Mouse (Mus musculus): ENCODE data around the gene Rock2. TPM values are rescaled to one million over a fixed set of nuclear protein-coding genes. Genes with fewer than 3 reads are reported as not detected.

Rock2 gene
- polyA plus RNA-seq, 1 experiment, result 24.1 TPM

GRCm38 (mm10) chr12:16868618-16869017, 26.1 kb upstream of the Rock2 start:
- Histone ChIP-seq H3K4me3 (replicated peaks; ENCODE audit: control insufficient read depth, low read depth, low read length) (no peak overlapping the region), H3K27ac (ENCODE audit: control insufficient read depth, insufficient read depth, low read depth, low read length, poor library complexity) (no peak overlapping the region), H3K4me1 (ENCODE audit: control insufficient read depth, insufficient read depth, low read length) (peaks cover 4% of the 10 kb centered on the region; the same call in 1 of the 2 replicates)
- 72% methylated on average over 6 of the region's 6 CpGs for WGBS
- TF ChIP-seq CTCF (IDR thresholded peaks at IDR 0.05; ENCODE audit: control insufficient read depth, insufficient read depth, low read length) (no peak), POLR2A (IDR thresholded peaks at IDR 0.05; ENCODE audit: borderline replicate concordance, control insufficient read depth, low read depth, low read length) (no peak)

DNA sequence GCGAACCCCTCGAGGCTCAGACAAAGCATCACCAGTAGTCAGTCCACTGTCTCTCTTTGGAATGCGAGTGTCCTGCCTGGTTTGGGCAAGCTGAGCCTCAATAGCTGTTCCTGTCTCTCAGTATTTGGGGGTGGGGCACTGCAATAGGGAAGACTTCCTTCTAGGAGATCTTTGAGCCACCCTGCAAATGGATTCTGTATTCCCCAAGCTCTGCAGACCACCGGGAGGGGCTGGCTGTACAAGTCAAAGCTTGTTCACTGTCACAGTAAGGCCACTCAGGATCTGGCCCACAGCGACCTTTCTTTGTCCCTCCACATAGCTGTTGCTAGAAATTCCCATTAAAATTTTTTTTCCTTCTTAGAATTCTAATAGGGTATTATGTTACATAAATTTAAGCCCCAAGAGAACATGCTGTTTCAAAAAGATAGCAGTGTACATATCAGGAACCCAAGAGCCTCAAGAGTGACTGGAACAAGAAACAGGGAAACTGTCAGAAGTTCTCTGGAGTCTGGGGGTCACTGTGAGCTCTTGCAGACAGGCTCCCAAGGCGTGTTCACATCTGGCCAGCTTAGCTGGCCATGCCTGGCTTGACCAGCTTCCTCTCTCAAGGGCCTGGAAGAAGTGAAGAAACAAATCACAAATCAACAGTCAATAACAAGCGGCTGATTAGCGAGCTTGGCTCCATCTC, 25.5 kb upstream of the Rock2 start:
- H3K27ac ChIP-seq (ENCODE audit: control insufficient read depth, insufficient read depth, low read depth, low read length, poor library complexity), result no peak overlapping the region

GRCm38 (mm10) chr12:16869870-16870404, 24.8 kb upstream of the Rock2 start:
- 60% methylated on average over 9 of the region's 9 CpGs for WGBS
- TF ChIP-seq CTCF (IDR thresholded peaks at IDR 0.05; ENCODE audit: control insufficient read depth, insufficient read depth, low read length) (no peak), POLR2A (IDR thresholded peaks at IDR 0.05; ENCODE audit: borderline replicate concordance, control insufficient read depth, low read depth, low read length) (no peak)
- H3K27ac ChIP-seq (ENCODE audit: control insufficient read depth, insufficient read depth, low read depth, low read length, poor library complexity), result peak overlapping the region; percentile 77
- peaks cover 8% of the 10 kb centered on the region for H3K4me1 ChIP-seq (ENCODE audit: control insufficient read depth, insufficient read depth, low read length)
- H3K4me3 ChIP-seq (replicated peaks; ENCODE audit: control insufficient read depth, low read depth, low read length), result no peak overlapping the region

More for the DNA sequence above, 25.5 kb upstream of the Rock2 start:
- Histone ChIP-seq H3K4me3 (replicated peaks; ENCODE audit: control insufficient read depth, low read depth, low read length) (no peak overlapping the region), H3K4me1 (ENCODE audit: control insufficient read depth, insufficient read depth, low read length) (peaks cover 5% of the 10 kb centered on the region)
- WGBS, result 74% methylated on average over 8 of the region's 8 CpGs
- TF ChIP-seq POLR2A (IDR thresholded peaks at IDR 0.05; ENCODE audit: borderline replicate concordance, control insufficient read depth, low read depth, low read length) (no peak), CTCF (IDR thresholded peaks at IDR 0.05; ENCODE audit: control insufficient read depth, insufficient read depth, low read length) (no peak)

GRCm38 (mm10) chr12:16870405-16871068, 24.2 kb upstream of the Rock2 start:
- WGBS, result 39% methylated on average over 8 of the region's 8 CpGs
- Histone ChIP-seq H3K27ac (ENCODE audit: control insufficient read depth, insufficient read depth, low read depth, low read length, poor library complexity) (peak overlapping the region; percentile 77), H3K4me1 (ENCODE audit: control insufficient read depth, insufficient read depth, low read length) (peaks cover 8% of the 10 kb centered on the region), H3K4me3 (replicated peaks; ENCODE audit: control insufficient read depth, low read depth, low read length) (no peak overlapping the region)
- no peak for TF ChIP-seq POLR2A (IDR thresholded peaks at IDR 0.05; ENCODE audit: borderline replicate concordance, control insufficient read depth, low read depth, low read length)

DNA sequence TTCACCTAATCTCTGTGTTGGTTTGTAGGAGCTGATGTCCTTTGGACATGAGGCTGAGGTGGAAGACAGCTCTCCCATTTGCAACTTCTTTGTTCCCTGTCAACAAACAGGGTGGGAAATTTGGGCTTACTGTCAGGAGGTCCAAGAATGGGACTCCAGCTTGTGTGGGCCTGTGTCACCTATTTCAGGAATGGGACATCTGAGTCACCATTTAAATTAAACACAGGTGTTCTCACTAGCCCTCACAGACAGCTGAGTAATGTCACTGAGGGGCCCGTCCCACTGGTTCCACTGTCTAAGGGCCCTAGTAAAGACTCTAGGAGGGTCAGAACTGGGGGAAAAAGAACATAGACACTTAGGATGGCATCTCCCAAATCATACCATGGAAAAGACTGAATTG, 22.7 kb upstream of the Rock2 start:
- Histone ChIP-seq H3K4me1 (ENCODE audit: control insufficient read depth, insufficient read depth, low read length) (peaks cover 6% of the 10 kb centered on the region), H3K4me3 (replicated peaks; ENCODE audit: control insufficient read depth, low read depth, low read length) (no peak overlapping the region), H3K27ac (ENCODE audit: control insufficient read depth, insufficient read depth, low read depth, low read length, poor library complexity) (no peak overlapping the region)
- TF ChIP-seq POLR2A (IDR thresholded peaks at IDR 0.05; ENCODE audit: borderline replicate concordance, control insufficient read depth, low read depth, low read length), result no peak
- no peak for TF ChIP-seq CTCF (IDR thresholded peaks at IDR 0.05; ENCODE audit: control insufficient read depth, insufficient read depth, low read length)
- 81% methylated on average over 1 of the region's 1 CpGs for WGBS

- no peak overlapping the region for H3K27ac ChIP-seq (ENCODE audit: control insufficient read depth, insufficient read depth, low read depth, low read length, poor library complexity)
- H3K4me3 ChIP-seq (replicated peaks; ENCODE audit: control insufficient read depth, low read depth, low read length), result no peak overlapping the region
- peaks cover 8% of the 10 kb centered on the region for H3K4me1 ChIP-seq (ENCODE audit: control insufficient read depth, insufficient read depth, low read length)
- 52% methylated on average over 7 of the region's 7 CpGs for WGBS
- TF ChIP-seq CTCF (IDR thresholded peaks at IDR 0.05; ENCODE audit: control insufficient read depth, insufficient read depth, low read length) (no peak), POLR2A (IDR thresholded peaks at IDR 0.05; ENCODE audit: borderline replicate concordance, control insufficient read depth, low read depth, low read length) (no peak)
Measured at GRCm38 (mm10) chr12:16872926-16873464, 21.7 kb upstream of the Rock2 start.

DNA sequence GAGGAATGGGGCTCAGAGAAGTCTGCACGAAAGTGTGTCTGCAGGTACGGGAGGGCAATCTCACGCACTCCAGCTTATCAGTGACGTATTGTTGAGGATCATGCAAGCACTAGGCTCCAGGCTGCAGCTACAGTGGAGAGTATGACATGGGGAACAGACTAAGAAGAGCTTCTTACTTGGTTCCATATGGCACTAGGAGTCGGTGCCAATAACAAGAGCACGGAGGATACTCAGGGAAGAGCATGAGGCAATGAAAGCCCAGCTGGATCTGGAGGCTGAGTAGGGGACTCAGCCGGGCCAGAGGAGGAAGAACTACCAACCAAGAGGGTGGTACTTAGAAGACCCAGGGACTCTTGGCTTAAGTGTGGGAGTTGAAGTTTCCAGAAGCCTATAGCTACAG, 21.1 kb upstream of the Rock2 start:
- Histone ChIP-seq H3K27ac (ENCODE audit: control insufficient read depth, insufficient read depth, low read depth, low read length, poor library complexity) (no peak overlapping the region), H3K4me1 (ENCODE audit: control insufficient read depth, insufficient read depth, low read length) (peaks cover 8% of the 10 kb centered on the region), H3K4me3 (replicated peaks; ENCODE audit: control insufficient read depth, low read depth, low read length) (no peak overlapping the region)
- WGBS, result 69% methylated on average over 7 of the region's 7 CpGs
- TF ChIP-seq CTCF (IDR thresholded peaks at IDR 0.05; ENCODE audit: control insufficient read depth, insufficient read depth, low read length), result no peak
- no peak for TF ChIP-seq POLR2A (IDR thresholded peaks at IDR 0.05; ENCODE audit: borderline replicate concordance, control insufficient read depth, low read depth, low read length)

GRCm38 (mm10) chr12:16874086-16874485, 20.6 kb upstream of the Rock2 start:
- H3K4me1 ChIP-seq (ENCODE audit: control insufficient read depth, insufficient read depth, low read length), result peaks cover 8% of the 10 kb centered on the region
- WGBS, result 38% methylated on average over 2 of the region's 2 CpGs
- no peak for TF ChIP-seq CTCF (IDR thresholded peaks at IDR 0.05; ENCODE audit: control insufficient read depth, insufficient read depth, low read length)
- TF ChIP-seq POLR2A (IDR thresholded peaks at IDR 0.05; ENCODE audit: borderline replicate concordance, control insufficient read depth, low read depth, low read length), result no peak
- H3K4me3 ChIP-seq (replicated peaks; ENCODE audit: control insufficient read depth, low read depth, low read length), result no peak overlapping the region
- no peak overlapping the region for H3K27ac ChIP-seq (ENCODE audit: control insufficient read depth, insufficient read depth, low read depth, low read length, poor library complexity)

All from bone marrow, adult 2 months (tissue).